Mouse (Mus musculus): ENCODE results near the gene P2ry13. TPM values are rescaled to one million over a fixed set of nuclear protein-coding genes. Genes with fewer than 3 reads are reported as not detected.

The P2ry13 gene
- 1 to 10 TPM in 1 of 2 experiments, under 1 TPM in 1; 0.64 to 1.1 TPM for total RNA-seq (2021)

- intact Hi-C loops (cut with DNase I): no loop called here
Measured at GRCm38 (mm10) chr3:59210727-59211126, at the start of gene P2ry13. Gene P2ry13, minus strand, starts transcription at chr3:59210882.

GRCm38 (mm10) chr3:59257740-59258664 is 47.3 kb upstream of the P2ry13 start:
- DNase-seq: no peak
- intact Hi-C loops (cut with DNase I): no loop called here

More at GRCm38 (mm10) chr3:59210727-59211126, at the start of gene P2ry13:
- DNase-seq: no peak

- intact Hi-C loops (cut with DNase I): no loop called here
- no peak for DNase-seq
Measured at GRCm38 (mm10) chr3:59250454-59250853, 39.8 kb upstream of the P2ry13 start.

- intact Hi-C loops (cut with DNase I): loop anchor here (5.0 kb wide), 1 partner anchor 71 kb away; no protein-coding TSS in a partner anchor
Measured at GRCm38 (mm10) chr3:59248031-59248430, 37.3 kb upstream of the P2ry13 start.

GRCm38 (mm10) chr3:59243384-59243783 is 32.7 kb upstream of the P2ry13 start:
- intact Hi-C loops (cut with DNase I): no loop called here
- peak in 1 of 2 experiments; percentile 27 for DNase-seq

More at GRCm38 (mm10) chr3:59248031-59248430, 37.3 kb upstream of the P2ry13 start:
- DNase-seq: no peak

- DNase-seq: no peak
- intact Hi-C loops (cut with DNase I): no loop called here
Measured at GRCm38 (mm10) chr3:59234878-59235277, 24.2 kb upstream of the P2ry13 start.

- DNase-seq: no peak
- intact Hi-C loops (cut with DNase I): no loop called here
Measured at GRCm38 (mm10) chr3:59230912-59231311, 20.2 kb upstream of the P2ry13 start.

GRCm38 (mm10) chr3:59228730-59229551 is 18.3 kb upstream of the P2ry13 start:
- intact Hi-C loops (cut with DNase I): no loop called here
- DNase-seq: peak in 1 of 2 experiments; percentile 38

GRCm38 (mm10) chr3:59227696-59228095 is 17.0 kb upstream of the P2ry13 start:
- intact Hi-C loops (cut with DNase I): no loop called here
- DNase-seq: no peak

GRCm38 (mm10) chr3:59225411-59225810 is 14.7 kb upstream of the P2ry13 start:
- intact Hi-C loops (cut with DNase I): no loop called here
- no peak for DNase-seq

GRCm38 (mm10) chr3:59222303-59222702 is 11.6 kb upstream of the P2ry13 start:
- DNase-seq: no peak
- intact Hi-C loops (cut with DNase I): no loop called here

- intact Hi-C loops (cut with DNase I): no loop called here
- DNase-seq: no peak
Measured at GRCm38 (mm10) chr3:59219326-59219725, 8.6 kb upstream of the P2ry13 start.

GRCm38 (mm10) chr3:59217211-59217610 is 6.5 kb upstream of the P2ry13 start:
- intact Hi-C loops (cut with DNase I): no loop called here

GRCm38 (mm10) chr3:59212404-59212803 is 1.7 kb upstream of the P2ry13 start:
- no peak for DNase-seq
- intact Hi-C loops (cut with DNase I): no loop called here

More at GRCm38 (mm10) chr3:59217211-59217610, 6.5 kb upstream of the P2ry13 start:
- DNase-seq: no peak

- intact Hi-C loops (cut with DNase I): no loop called here
- DNase-seq: no peak
Measured at GRCm38 (mm10) chr3:59211784-59212183, 1.1 kb upstream of the P2ry13 start.

GRCm38 (mm10) chr3:59210089-59210488 is 593 bp downstream of the P2ry13 start:
- intact Hi-C loops (cut with DNase I): no loop called here
- no peak for DNase-seq

- intact Hi-C loops (cut with DNase I): loop anchor here (1.0 to 2.0 kb wide), 2 partner anchors 34 to 89 kb away; no protein-coding TSS in a partner anchor
- DNase-seq: no peak
Measured at GRCm38 (mm10) chr3:59208650-59209548, 1.8 kb downstream of the P2ry13 start.

GRCm38 (mm10) chr3:59205941-59206340 is 4.7 kb downstream of the P2ry13 start:
- intact Hi-C loops (cut with DNase I): no loop called here

GRCm38 (mm10) chr3:59204719-59205503 is 5.8 kb downstream of the P2ry13 start:
- intact Hi-C loops (cut with DNase I): no loop called here
- no peak for DNase-seq

More at GRCm38 (mm10) chr3:59205941-59206340, 4.7 kb downstream of the P2ry13 start:
- DNase-seq: no peak
